Mouse (Mus musculus) heart, adult 9 months (tissue): ENCODE results near the gene Dgkb.

Experiments used
- DNase-seq, 2 experiments: peaks; one replicate each; pipeline ENCODE4 v3.0.0; 2022; ENCODE audit warnings: low spot score in 2 of 2

The Dgkb gene

DNA sequence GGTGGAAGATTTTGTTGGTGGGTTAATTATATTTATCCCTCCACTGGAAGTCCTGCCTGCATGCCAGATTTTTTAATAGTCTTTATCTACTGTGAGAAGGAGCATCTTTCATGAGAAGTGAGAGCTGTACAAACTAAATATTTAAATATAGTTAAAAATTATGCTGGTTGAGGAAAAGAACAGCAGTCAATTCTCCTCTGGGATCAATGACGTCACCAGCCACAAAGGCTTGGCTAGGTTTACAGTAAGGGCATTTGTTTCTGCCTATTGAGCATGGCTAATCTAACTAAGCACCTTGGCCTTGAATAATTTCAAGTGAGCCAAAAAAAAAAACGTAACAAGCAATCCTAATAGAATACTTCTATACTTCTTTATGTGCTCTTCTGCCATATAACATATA, 554.1 kb downstream of the Dgkb start:
- DNase-seq, result no peak

GRCm38 (mm10) chr12:38374159-38374558, 556.6 kb downstream of the Dgkb start:
- no peak for DNase-seq

DNA sequence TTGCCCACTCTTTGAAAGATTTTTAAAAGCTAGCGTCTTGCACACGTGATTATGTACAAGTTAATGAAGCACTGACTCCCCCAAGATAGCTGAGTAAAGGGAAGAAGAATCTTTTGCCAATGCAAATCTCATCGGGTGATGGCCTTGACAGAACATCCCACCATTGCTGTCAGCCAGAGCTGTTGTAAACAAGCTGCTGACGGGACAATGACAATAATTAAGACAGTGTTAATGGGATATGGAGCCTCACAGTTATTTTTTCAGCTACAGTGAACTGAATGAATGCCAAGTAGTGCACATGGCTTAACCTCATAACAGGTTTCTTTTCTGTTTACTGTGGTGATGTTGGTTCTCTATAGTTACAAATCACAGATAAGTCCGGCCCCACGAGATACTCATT, 568.4 kb downstream of the Dgkb start:
- DNase-seq, result no peak

GRCm38 (mm10) chr12:38386991-38387390, 569.5 kb downstream of the Dgkb start:
- no peak for DNase-seq

GRCm38 (mm10) chr12:38387654-38388053, 570.1 kb downstream of the Dgkb start:
- DNase-seq, result no peak

GRCm38 (mm10) chr12:38388243-38388642, 570.7 kb downstream of the Dgkb start:
- no peak for DNase-seq

GRCm38 (mm10) chr12:38397754-38398312, 580.3 kb downstream of the Dgkb start:
- no peak for DNase-seq

DNA sequence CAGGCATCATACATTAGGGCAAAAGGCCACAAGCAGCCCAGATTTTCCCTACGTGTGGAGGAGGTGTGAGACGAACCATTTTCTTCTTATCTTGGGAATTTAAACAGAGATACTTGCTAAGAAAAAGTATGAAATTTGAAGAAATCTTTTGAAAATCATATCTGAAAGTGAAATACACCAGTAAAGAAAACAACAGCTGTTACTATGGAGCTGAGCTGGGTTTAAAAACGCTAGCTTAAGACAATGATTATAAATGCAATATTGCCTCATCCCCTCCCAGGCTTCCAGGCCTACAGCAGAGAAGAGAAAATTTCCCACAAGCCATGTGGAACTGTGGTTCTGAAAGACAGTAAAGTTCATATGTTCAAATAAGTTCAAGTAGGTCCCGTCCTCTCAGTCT, 582.6 kb downstream of the Dgkb start:
- no peak for DNase-seq

GRCm38 (mm10) chr12:38435364-38436130, 618.0 kb downstream of the Dgkb start:
- no peak for DNase-seq

DNA sequence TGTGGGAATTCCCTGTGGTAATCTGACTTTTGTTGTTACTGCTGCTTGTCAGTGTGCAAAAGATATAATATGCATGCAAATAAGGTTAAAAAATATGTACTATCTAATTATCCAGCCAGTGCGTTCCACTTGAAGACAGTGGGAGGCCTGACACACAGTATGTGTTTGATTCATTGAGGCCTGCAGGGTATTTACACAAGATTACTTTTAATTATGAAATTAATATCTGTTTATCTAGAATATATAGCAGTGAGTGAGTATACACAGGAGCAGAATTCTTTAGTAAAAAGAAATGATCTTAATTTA, 618.6 kb downstream of the Dgkb start:
- no peak for DNase-seq

DNA sequence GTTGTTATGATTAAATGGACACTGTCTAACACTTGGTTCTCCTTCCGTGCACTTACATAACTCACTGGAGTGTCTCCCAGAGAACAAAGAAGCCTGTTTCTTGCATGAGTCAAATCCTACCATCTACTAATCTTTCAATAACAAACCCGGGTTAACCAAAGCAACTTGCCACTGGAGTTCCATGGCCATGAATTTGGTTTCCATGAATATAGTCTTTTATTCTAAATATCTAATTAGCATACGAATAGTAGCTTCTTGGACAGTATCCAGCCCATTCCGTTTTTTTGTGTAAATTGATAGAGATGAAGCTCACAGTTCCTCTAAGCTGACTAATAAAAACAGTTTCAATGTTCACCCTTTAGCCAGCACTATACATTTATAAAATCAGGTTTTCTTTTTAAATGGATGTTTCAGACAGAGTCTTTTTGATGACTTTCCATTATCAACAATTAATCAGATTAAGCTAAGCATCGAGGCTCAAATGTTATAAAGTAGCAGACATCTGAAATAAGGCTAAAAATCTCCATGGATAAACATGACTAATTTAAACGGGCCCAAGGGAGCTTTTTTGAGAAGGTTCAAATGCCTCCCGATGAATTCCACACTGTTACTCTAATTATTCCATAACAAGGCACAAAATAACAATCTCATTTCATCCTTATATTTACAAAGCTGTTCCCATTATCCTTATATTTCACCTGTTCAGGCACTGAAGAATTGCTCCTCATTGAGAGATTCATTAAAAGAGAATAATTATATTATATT, 633.0 kb downstream of the Dgkb start:
- no peak for DNase-seq

- DNase-seq, result no peak
Measured at GRCm38 (mm10) chr12:38451677-38452076, 634.2 kb downstream of the Dgkb start.

DNA sequence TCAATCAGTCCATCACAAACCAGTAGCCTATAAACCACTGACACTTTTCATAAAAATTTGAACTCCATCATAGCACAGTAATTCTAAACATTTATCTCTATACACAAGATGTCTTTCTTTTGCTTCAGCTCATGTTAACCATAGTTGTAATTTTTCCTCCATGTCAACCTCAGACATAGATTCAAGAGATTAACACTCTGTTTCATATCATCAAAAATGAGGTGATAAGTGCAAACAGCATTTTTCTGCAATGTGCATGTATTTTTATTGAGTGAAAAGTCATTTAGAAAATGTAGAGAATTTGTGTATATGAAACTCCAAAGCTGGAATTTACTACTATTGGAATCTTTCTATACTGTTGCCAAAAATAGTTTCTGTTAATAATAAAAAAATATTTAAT, 650.7 kb downstream of the Dgkb start:
- no peak for DNase-seq

- DNase-seq, result no peak
Measured at GRCm38 (mm10) chr12:38468605-38469004, 651.1 kb downstream of the Dgkb start.

DNA sequence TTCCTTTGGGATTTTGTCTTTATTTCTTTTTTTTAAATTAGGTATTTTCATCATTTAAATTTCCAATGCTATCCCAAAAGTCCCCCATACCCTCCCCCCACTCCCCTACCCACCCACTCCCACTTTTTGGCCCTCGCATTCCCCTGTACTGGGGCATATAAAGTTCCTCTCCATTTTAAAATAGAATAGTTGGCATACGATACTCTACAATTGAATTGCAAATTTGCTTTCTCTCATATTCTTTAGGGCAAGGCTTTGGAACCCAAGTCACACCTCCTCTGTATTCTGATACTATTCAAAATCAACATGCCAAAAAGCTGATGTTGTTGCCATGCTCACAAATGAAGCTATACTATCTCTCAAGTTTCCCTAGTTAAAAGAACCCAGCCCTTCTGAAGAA, 679.7 kb downstream of the Dgkb start:
- no peak for DNase-seq

- no peak for DNase-seq
Measured at GRCm38 (mm10) chr12:38500931-38501330, 683.4 kb downstream of the Dgkb start.

- no peak for DNase-seq
Measured at GRCm38 (mm10) chr12:38508195-38508594, 690.7 kb downstream of the Dgkb start.

GRCm38 (mm10) chr12:38545431-38545830, 727.9 kb downstream of the Dgkb start:
- no peak for DNase-seq

DNA sequence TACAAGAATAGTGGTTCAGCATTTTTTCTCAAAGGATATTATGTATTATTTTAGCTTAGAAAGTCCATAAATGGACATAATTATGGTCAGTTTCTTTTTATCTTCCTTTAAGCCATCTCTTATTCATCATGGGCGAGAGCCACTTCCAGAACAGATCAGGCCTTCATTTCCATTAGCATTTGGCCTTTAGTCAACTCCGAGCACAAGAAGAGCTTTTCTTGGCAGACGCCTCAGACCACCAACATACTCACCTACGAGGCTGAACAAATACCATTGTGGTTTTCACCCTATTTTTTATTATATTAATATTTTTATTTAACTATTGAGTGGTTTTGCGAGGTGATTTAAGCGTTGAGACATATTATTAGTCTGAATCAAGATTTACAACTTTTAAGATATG, 759.6 kb downstream of the Dgkb start:
- no peak for DNase-seq

- DNase-seq, result peak in 1 of 2 experiments; percentile 0
Measured at GRCm38 (mm10) chr12:38579191-38579817, 761.8 kb downstream of the Dgkb start.

DNA sequence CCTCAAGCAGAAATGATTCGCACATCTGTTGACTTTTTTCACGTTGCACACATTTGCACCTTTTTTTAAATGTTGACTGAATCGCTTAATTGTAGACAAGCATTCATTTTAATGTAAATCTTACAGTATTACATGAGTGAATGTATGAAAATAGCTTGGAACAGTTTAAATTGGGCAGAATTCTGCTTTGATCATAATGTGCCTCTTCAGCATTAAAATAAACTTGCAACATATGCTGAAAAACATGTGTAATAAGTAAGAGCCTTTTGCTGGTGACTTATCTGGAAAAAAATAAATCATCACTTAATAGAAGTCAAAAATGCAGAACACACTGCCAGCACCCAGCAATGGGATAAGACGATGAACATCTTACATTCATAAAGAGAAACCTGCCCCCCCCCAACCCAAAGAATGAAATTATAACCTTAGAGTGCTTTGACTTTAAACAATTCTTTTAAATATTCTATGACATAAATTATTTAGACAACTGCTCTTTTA, 768.9 kb downstream of the Dgkb start:
- DNase-seq, result no peak

GRCm38 (mm10) chr12:38589951-38590350, 772.4 kb downstream of the Dgkb start:
- no peak for DNase-seq
